Mouse (Mus musculus) neural tube, embryonic 14.5 days (tissue): ENCODE results near the gene Spsb1. TPM values are rescaled to one million over a fixed set of nuclear protein-coding genes. Genes with fewer than 3 reads are reported as not detected.
A peak's percentile ranks its signal among the peaks of the same experiment; 100 is the strongest.

Experiments
- ATAC-seq: fragments of 200-750 bp; cut with Nextera tagmentation; 2 replicates; pipeline ENCODE4 v1.8.0; 2017; ENCODE audit warnings: low read depth, mild to moderate bottlenecking, moderate TSS enrichment, moderate library complexity
- H3K27ac ChIP-seq: fragments of 300-500 bp; sonication (generic); 2 replicates; pipeline ENCODE4 v1.5.1; 2014; ENCODE audit warnings: low read depth, mild to moderate bottlenecking, control low read depth, low read length, moderate library complexity, mixed read lengths
- H3K27me3 ChIP-seq: fragments of 300-500 bp; sonication (generic); 2 replicates; pipeline ENCODE4 v1.6.1; 2014; ENCODE audit warnings: low read length; ENCODE audit not compliant: control insufficient read depth, insufficient read depth
- H3K36me3 ChIP-seq: fragments of 300-500 bp; sonication (generic); 2 replicates; pipeline ENCODE4 v1.6.1; 2014; ENCODE audit warnings: low read length, mixed read lengths; ENCODE audit not compliant: control insufficient read depth, insufficient read depth
- H3K4me1 ChIP-seq: fragments of 300-500 bp; sonication (generic); 2 replicates; pipeline ENCODE4 v1.6.1; 2014; ENCODE audit warnings: low read length; ENCODE audit not compliant: control insufficient read depth, insufficient read depth
- H3K4me2 ChIP-seq: fragments of 300-500 bp; sonication (generic); 2 replicates; pipeline ENCODE4 v1.6.1; 2014; ENCODE audit warnings: mild to moderate bottlenecking, low read depth, low read length, control low read depth
- H3K4me3 ChIP-seq: fragments of 300-500 bp; sonication (generic); 2 replicates; pipeline ENCODE4 v1.5.1; 2014; ENCODE audit warnings: low read depth, low read length, control low read depth, mixed read lengths
- H3K9ac ChIP-seq: fragments of 300-500 bp; sonication (generic); replicated peaks from 2 replicates; pipeline ENCODE4 v1.6.1; 2014; ENCODE audit warnings: low read depth, mild to moderate bottlenecking, control low read depth, low read length, mixed read lengths
- H3K9me3 ChIP-seq: fragments of 300-500 bp; sonication (generic); 2 replicates; pipeline ENCODE4 v1.6.1; 2016; ENCODE audit warnings: low read length; ENCODE audit not compliant: control insufficient read depth
- WGBS: fragments of 180-500 bp; shearing (Covaris S2); extraction: QIAGEN DNeasy Blood & Tissue Kit; methylation state at CpG from one replicate; pipeline ENCODE4 v1.1.7; 2014; 5-methylcytosine and 5-hydroxymethylcytosine counted together
- polyA plus RNA-seq: library from polyadenylated mRNA; unstranded; fragments of >200 nt; fragmentation: Nextera tagmentation; extraction: Ambion mirVana; gene quantifications from 2 replicates; pipeline ENCODE4 v1.2.1, GENCODE M21; 2014

Spsb1 gene
- polyA plus RNA-seq: 5.9 and 9.4 TPM in 2 replicates

DNA sequence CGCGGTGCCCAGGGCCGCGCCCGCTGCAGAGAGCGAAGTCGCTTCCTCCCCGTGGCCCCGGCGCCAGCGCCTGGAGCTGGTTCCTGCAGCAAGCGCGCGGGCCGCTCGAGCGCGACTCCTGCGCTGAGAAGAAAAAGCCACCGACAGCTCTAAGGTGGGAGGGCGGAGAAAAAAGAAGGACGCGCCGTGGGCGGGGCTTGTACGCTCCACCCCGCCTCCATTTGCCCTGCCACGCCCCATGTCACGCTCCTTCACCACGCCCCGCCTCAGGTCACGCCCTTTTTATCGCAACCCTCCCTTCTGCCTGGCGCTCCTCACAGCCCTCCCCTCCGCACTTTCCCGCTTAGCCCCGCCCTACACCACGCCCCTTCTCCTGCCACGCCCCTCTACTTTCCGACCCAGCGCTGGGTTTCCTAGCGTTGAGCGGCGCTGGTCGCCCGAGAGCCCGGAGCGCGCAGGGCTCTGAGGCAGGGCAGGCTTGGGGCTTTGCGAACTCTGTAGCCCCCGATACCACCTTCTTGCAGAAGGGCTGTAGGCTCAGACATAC, at the start of gene Spsb1:
Gene Spsb1, minus strand, starts transcription at position 151 of the 547 bp plus-strand sequence.
- peak; percentile 88 for ATAC-seq
- peaks cover 10% of the 10 kb centered on the region for H3K27me3 ChIP-seq
- no peaks in the 10 kb centered on the region for H3K9me3 ChIP-seq

DNA sequence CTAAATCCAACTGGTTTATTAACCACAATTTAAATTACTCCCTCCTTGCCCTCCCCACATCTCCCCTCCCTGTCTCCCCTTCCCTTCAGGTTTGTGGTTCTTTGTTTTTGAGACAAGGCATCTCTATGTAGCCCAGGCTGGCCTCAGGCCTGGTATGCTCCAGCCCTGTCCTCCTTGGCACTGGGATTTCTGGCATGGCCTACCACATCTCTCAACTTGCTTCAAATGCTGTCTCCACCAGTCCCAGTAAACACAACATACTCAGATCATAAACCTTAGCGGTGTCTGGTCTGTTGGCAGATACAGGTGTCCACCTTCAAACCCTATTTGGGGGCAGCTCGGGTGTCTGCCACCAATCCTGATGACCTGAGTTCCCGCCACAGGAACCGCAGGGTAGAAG, 48.8 kb upstream of the Spsb1 start:
- H3K4me2 ChIP-seq: no peak overlapping the region
- no peaks in the 10 kb centered on the region for H3K27me3 ChIP-seq
- ATAC-seq: no peak
- no peak overlapping the region for H3K27ac ChIP-seq
- no peaks in the 10 kb centered on the region for H3K36me3 ChIP-seq
- no peak overlapping the region for H3K4me3 ChIP-seq
- H3K9ac ChIP-seq: no peak overlapping the region
- H3K9me3 ChIP-seq: no peaks in the 10 kb centered on the region
- no peaks in the 10 kb centered on the region for H3K4me1 ChIP-seq
- 81% methylated on average over 4 of the region's 4 CpGs for WGBS

More for the DNA sequence above, at the start of gene Spsb1:
- peak within 1 kb of the TSS; percentile 96 for H3K4me2 ChIP-seq
- peak within 1 kb of the TSS; percentile 3; the same call in 1 of the 2 replicates for H3K27ac ChIP-seq
- peak within 1 kb of the TSS; percentile 66 for H3K9ac ChIP-seq
- peak within 1 kb of the TSS; percentile 50 for H3K4me3 ChIP-seq
- under 1% methylated on average over 37 of the region's 51 CpGs for WGBS
- H3K4me1 ChIP-seq: no peaks in the 10 kb centered on the region
- no peaks in the 10 kb centered on the region for H3K36me3 ChIP-seq

DNA sequence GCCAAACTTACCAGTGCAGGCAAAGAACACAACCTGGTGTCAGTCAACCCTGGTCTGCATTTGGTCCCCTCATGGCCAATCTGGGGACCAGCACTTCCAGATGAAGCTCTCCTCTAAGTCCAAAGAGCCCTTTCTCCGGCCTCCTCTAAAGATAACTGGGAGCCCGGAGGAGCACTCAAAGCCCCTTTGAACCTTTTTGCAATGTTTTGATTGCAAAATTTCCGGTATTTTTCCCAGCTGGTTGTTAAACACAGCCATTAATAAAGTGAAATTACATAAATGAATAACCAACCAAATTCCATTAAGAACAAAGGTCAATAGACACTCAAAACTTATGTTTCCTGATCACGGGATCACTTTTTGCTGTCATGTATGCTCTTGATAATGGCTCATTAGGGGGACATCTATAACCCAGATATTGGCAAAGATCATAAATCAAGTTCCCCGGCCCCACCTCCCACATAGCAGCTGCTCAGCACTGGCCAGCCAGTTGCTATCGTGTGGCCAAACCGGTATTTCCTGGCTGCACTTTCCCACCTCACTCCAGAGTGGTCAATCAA, 48.3 kb upstream of the Spsb1 start:
- H3K4me2 ChIP-seq: no peak overlapping the region
- H3K36me3 ChIP-seq: no peaks in the 10 kb centered on the region
- 40% methylated on average over 7 of the region's 7 CpGs for WGBS
- H3K4me3 ChIP-seq: no peak overlapping the region
- H3K9me3 ChIP-seq: no peaks in the 10 kb centered on the region
- no peaks in the 10 kb centered on the region for H3K4me1 ChIP-seq
- no peak for ATAC-seq
- no peaks in the 10 kb centered on the region for H3K27me3 ChIP-seq
- no peak overlapping the region for H3K27ac ChIP-seq
- no peak overlapping the region for H3K9ac ChIP-seq

DNA sequence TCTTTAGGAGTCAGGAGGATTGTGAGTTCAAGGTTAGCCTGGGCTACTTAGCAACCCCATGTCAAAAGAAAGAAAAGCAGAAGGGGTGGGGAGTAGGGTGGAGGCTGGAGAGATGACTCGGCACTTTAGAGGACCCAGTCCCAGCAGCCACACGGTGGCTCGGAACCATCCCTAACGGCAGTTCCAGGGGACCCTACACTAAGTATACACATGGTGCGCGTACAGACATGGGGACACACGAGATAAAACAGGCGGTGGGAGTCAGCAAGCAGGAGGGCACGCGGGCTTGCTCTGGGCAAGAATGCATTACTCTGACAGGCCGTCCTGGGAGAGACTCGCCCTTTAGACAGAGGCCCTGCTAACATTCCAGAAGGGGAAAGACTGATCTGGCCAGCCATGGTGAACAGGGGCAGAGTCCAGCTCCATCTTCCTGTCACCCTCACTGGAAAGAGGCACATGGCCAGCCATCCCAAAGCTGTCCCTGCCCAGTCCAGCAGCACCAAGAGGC, 47.2 kb upstream of the Spsb1 start:
- Histone ChIP-seq H3K36me3 (no peaks in the 10 kb centered on the region), H3K27ac (no peak overlapping the region), H3K27me3 (no peaks in the 10 kb centered on the region), H3K4me1 (no peaks in the 10 kb centered on the region), H3K9me3 (no peaks in the 10 kb centered on the region), H3K9ac (no peak overlapping the region), H3K4me2 (no peak overlapping the region), H3K4me3 (no peak overlapping the region)
- ATAC-seq: no peak
- WGBS: 77% methylated on average over 12 of the region's 12 CpGs

DNA sequence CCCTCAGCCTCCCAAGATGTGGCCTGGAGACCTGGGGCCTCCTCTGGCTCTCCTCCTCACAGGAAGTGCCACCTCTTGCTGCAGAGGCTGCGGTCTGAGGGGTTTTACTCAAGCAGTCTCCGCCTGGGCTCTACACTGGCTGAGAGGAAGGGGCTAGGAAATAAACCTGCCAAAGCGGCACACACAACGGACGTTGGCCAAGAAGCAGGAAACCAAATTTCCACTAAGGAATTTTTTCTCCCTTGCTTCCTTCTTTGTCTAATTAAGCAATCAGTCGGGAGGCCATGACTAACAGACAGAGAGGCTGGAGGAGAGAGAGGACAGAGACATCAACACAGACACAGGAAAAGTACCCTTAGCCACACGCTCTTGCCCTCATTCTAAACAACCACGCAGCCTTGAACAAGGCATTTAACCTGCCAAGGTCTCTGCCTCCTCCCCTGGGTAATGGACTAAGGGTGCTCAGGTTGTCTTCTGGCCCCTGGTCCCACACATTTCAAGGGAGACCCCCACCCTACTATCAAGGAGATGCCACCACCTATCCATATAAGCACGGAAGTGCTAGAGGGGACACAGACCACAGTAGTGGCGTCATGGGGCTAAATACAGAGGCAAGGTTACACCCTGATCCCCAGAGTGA, 46.5 kb upstream of the Spsb1 start:
- no peak overlapping the region for H3K27ac ChIP-seq
- no peaks in the 10 kb centered on the region for H3K36me3 ChIP-seq
- no peak for ATAC-seq
- no peak overlapping the region for H3K4me3 ChIP-seq
- no peak overlapping the region for H3K4me2 ChIP-seq
- no peak overlapping the region for H3K9ac ChIP-seq
- no peaks in the 10 kb centered on the region for H3K4me1 ChIP-seq
- no peaks in the 10 kb centered on the region for H3K27me3 ChIP-seq
- no peaks in the 10 kb centered on the region for H3K9me3 ChIP-seq
- WGBS: 76% methylated on average over 10 of the region's 10 CpGs

DNA sequence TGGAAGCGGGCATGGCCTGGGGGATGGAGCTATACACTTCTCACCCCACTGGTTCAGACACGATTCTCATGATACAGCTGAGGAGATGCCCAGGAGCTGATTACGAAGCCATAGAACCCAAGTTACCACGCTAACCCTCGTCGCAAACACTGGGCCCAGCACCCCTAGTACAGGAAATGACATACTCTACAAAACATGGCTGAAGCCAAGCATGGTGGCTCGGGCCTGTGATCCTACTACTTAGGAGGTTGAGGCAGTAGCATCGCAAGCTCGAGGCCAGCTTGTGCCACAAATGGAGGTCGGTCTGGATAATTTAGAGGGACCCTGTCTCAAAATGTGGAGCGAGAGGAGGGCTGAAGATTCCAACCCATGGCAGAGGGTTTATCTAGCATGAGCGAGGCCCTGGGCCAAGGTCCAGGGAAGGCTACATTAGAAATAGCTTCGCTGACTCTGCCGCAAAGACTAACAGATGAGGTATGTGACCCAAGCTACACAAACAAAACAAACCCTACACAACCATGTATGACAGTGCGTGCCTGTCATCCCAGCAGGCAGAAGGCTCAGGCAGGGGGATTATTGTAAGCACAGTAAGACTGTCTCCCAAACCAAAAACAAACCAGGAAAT, 45.2 kb upstream of the Spsb1 start:
- no peak overlapping the region for H3K9ac ChIP-seq
- no peaks in the 10 kb centered on the region for H3K4me1 ChIP-seq
- H3K4me3 ChIP-seq: no peak overlapping the region
- ATAC-seq: no peak
- H3K4me2 ChIP-seq: no peak overlapping the region
- no peaks in the 10 kb centered on the region for H3K9me3 ChIP-seq
- H3K27me3 ChIP-seq: no peaks in the 10 kb centered on the region
- no peaks in the 10 kb centered on the region for H3K36me3 ChIP-seq
- 88% methylated on average over 15 of the region's 15 CpGs for WGBS
- no peak overlapping the region for H3K27ac ChIP-seq

DNA sequence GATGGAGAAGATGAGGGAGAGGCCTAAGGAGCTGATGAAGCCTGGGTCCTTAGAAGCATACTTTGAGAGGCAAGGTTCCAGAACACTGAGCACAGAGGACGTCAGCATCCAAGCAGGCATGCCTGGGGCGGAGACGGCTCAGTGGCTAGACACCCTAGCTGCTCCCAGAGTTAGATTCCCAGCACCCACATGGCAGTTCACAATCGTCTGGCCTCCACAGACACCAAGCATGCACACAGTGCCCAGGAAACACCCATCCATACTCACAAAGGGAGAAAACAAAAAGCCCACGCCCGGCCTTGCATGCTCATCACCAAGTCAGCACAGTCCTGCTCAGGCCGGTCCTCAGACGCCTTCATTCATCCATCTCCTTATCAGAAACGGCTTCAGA, 44.7 kb upstream of the Spsb1 start:
- H3K4me1 ChIP-seq: no peaks in the 10 kb centered on the region
- no peak overlapping the region for H3K4me3 ChIP-seq
- no peak overlapping the region for H3K27ac ChIP-seq
- no peaks in the 10 kb centered on the region for H3K27me3 ChIP-seq
- no peaks in the 10 kb centered on the region for H3K9me3 ChIP-seq
- no peaks in the 10 kb centered on the region for H3K36me3 ChIP-seq
- H3K9ac ChIP-seq: no peak overlapping the region
- H3K4me2 ChIP-seq: no peak overlapping the region
- 81% methylated on average over 9 of the region's 9 CpGs for WGBS
- no peak for ATAC-seq

DNA sequence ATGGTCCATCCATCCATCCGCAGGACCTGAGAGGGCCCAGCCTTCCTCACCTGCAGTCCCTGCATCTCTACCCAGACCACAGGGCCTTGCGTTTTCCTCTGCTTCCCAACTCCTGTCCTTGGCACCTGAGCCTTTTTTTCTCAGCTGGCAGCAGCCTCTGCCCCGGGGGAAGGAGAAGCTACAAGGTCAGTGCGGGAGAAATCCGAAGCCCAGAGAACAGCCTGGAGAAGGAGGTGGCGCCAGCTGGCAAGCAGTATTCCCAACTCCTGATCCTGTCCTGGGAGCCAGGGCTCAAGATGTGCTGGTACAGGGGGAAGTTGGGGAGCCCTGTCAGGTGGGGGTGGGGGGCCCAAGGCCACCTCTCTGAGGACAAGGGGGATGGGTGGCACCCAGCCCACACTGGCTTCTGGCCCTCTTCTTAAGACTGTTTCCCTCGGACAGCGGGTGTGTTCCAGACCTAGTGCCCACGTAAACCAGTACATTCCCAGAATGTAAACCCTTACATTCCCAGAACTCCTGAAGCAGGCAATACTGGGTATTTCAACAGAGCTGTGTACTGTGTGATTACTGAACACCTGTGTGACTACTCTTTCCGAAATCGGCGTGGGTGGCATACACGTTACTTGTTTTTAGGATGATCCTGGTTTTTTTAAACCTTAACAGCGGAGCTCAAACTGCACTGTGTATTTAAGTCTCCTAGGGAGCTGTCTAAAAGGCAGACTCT, 44.1 kb upstream of the Spsb1 start:
- no peaks in the 10 kb centered on the region for H3K4me1 ChIP-seq
- no peak overlapping the region for H3K4me3 ChIP-seq
- no peaks in the 10 kb centered on the region for H3K9me3 ChIP-seq
- no peaks in the 10 kb centered on the region for H3K27me3 ChIP-seq
- no peak for ATAC-seq
- 84% methylated on average over 14 of the region's 14 CpGs for WGBS
- H3K4me2 ChIP-seq: no peak overlapping the region
- H3K9ac ChIP-seq: no peak overlapping the region
- no peak overlapping the region for H3K27ac ChIP-seq
- no peaks in the 10 kb centered on the region for H3K36me3 ChIP-seq
